Mouse (Mus musculus) midbrain, postnatal 0 days (tissue): ENCODE results near the gene Gm14419. TPM values are rescaled to one million over a fixed set of nuclear protein-coding genes. Genes with fewer than 3 reads are reported as not detected.
"Not testable (repeated sequence)": the region's sequence is repeated elsewhere in the genome, so short reads cannot be mapped to it uniquely, and the experiment has no call there.

Experiments
- ATAC-seq: fragments of 200-750 bp; cut with Nextera tagmentation; 2 replicates; pipeline ENCODE4 v1.8.0; 2017; ENCODE audit warnings: moderate number of reproducible peaks, mild to moderate bottlenecking, moderate TSS enrichment, moderate library complexity; ENCODE audit not compliant: low FRiP score
- DNase-seq: peaks from one replicate; pipeline ENCODE4 v3.0.0-alpha.2; 2015; ENCODE audit warnings: low spot score
- H3K27ac ChIP-seq: fragments of 300-500 bp; sonication (generic); 2 replicates; pipeline ENCODE4 v1.5.1; 2014; ENCODE audit warnings: low read depth, mild to moderate bottlenecking, low read length, mixed read lengths
- H3K27me3 ChIP-seq: fragments of 300-500 bp; sonication (generic); 2 replicates; pipeline ENCODE4 v1.6.1; 2014; ENCODE audit warnings: low read length, control low read depth, mixed read lengths; ENCODE audit not compliant: insufficient read depth
- H3K36me3 ChIP-seq: fragments of 300-500 bp; sonication (generic); 2 replicates; pipeline ENCODE4 v1.6.1; 2014; ENCODE audit warnings: low read length, control low read depth, mixed read lengths; ENCODE audit not compliant: insufficient read depth
- H3K4me1 ChIP-seq: fragments of 300-500 bp; sonication (generic); 2 replicates; pipeline ENCODE4 v1.6.1; 2014; ENCODE audit warnings: mild to moderate bottlenecking, control low read depth, antibody characterized with exemption, low read length, mixed read lengths; ENCODE audit not compliant: insufficient read depth
- H3K4me2 ChIP-seq: fragments of 300-500 bp; sonication (generic); 2 replicates; pipeline ENCODE4 v1.6.1; 2014; ENCODE audit warnings: low read depth, mild to moderate bottlenecking, low read length, mixed read lengths; ENCODE audit not compliant: poor library complexity, severe bottlenecking
- H3K4me3 ChIP-seq: fragments of 300-500 bp; sonication (generic); 2 replicates; pipeline ENCODE4 v1.5.1; 2014; ENCODE audit warnings: low read depth, mild to moderate bottlenecking, low read length, moderate library complexity
- H3K9ac ChIP-seq: fragments of 300-500 bp; sonication (generic); replicated peaks from 2 replicates; pipeline ENCODE4 v1.6.1; 2014; ENCODE audit warnings: mild to moderate bottlenecking, low read length, moderate library complexity, mixed read lengths; ENCODE audit not compliant: poor library complexity, severe bottlenecking
- H3K9me3 ChIP-seq: fragments of 300-500 bp; sonication (generic); 2 replicates; pipeline ENCODE4 v1.6.1; 2016; ENCODE audit warnings: low read length, control low read depth
- WGBS: fragments of 180-500 bp; shearing (Covaris S2); extraction: QIAGEN DNeasy Blood & Tissue Kit; methylation state at CpG from one replicate; pipeline ENCODE4 v1.1.7; 2014; 5-methylcytosine and 5-hydroxymethylcytosine counted together
- polyA plus RNA-seq: library from polyadenylated mRNA; unstranded; fragments of >200 nt; fragmentation: Nextera tagmentation; extraction: Ambion mirVana; gene quantifications from 2 replicates; pipeline ENCODE4 v1.2.1, GENCODE M21; 2015
- total RNA-seq: library from RNA; depleted of rRNA; stranded (reverse); fragments of >200 nt; gene quantifications from 2 replicates; pipeline ENCODE4 v1.2.3, GENCODE M21; 2014; rRNA removed

Gm14419 gene
- total RNA-seq (0.49 and 3.4 TPM in 2 replicates), polyA plus RNA-seq (11.3 and 13.7 TPM in 2 replicates)

DNA sequence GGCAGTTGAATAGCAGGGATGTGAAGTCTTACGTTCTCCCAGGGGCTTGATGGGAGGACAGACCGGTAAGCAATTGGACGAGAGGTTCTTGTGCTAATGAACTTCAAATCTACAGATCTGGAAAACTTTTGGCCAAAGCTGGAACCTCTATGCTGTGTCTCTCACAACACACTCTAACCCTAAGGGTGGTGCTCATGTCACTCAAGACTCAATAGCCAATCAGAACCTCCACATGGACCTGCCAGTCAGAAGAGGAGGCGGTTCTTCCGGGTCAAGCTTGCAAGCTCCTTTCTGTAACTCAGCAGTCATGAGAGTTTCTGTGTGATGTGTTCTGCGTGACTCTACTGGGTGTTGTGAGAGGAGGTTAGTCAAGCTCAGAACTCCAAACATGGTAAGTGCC, at the start of gene Gm14419:
Gm14419 (plus strand) TSS at position 301 of the 400 bp plus-strand sequence.
- H3K9ac ChIP-seq, H3K9me3 ChIP-seq, H3K27ac ChIP-seq, DNase-seq, H3K36me3 ChIP-seq, ATAC-seq, H3K4me1 ChIP-seq, H3K4me3 ChIP-seq, H3K27me3 ChIP-seq, H3K4me2 ChIP-seq: not testable (repeated sequence)
- WGBS = no CpG with 5 or more reads among the region's 6 CpGs

Other genes starting within 250 kb of the Gm14419 start
- 9.3 and 11.5 TPM in 2 replicates for gene Gm14295, start 202.3 kb upstream of the Gm14419 start, total RNA-seq
- gene Gm14295, start 202.3 kb upstream of the Gm14419 start, polyA plus RNA-seq = 11.2 and 16.6 TPM in 2 replicates
- not detected in 2 replicates for gene Gm14408, start 169.8 kb upstream of the Gm14419 start, total RNA-seq
- not detected in 2 replicates for gene Gm14408, start 169.8 kb upstream of the Gm14419 start, polyA plus RNA-seq
- 8.6 and 13.3 TPM in 2 replicates for gene Gm14296, start 73.1 kb upstream of the Gm14419 start, total RNA-seq
- 4.8 and 11.1 TPM in 2 replicates for gene Gm14296, start 73.1 kb upstream of the Gm14419 start, polyA plus RNA-seq
- 0.19 TPM in 1 of 2 replicates, not detected in the other for gene Gm14401, start 73.4 kb downstream of the Gm14419 start, total RNA-seq
- not detected in 2 replicates for gene Gm14401, start 73.4 kb downstream of the Gm14419 start, polyA plus RNA-seq
- gene Gm14410, start 205.5 kb downstream of the Gm14419 start, total RNA-seq = 29.2 and 29.8 TPM in 2 replicates
- 46.1 and 46.5 TPM in 2 replicates for gene Gm14410, start 205.5 kb downstream of the Gm14419 start, polyA plus RNA-seq